Mouse (Mus musculus) bone marrow, adult 2 months (tissue): Measurements from ENCODE around the gene Ephb1.

Experiments used
- CTCF ChIP-seq: fragments of 200-500 bp; IDR thresholded peaks from 2 replicates; pipeline ENCODE4 v1.5.1; 2011; ENCODE audit warnings: low read length, control low read depth; ENCODE audit not compliant: control insufficient read depth, insufficient read depth
- POLR2A ChIP-seq: fragments of 200-500 bp; IDR thresholded peaks from 2 replicates; pipeline ENCODE4 v1.6.1; 2011; ENCODE audit warnings: low read depth, mild to moderate bottlenecking, control low read depth, low read length, borderline replicate concordance; ENCODE audit not compliant: control insufficient read depth

GRCm38 (mm10) chr9:102122880-102123453 lies 231.5 kb downstream of the Ephb1 start:
- TF ChIP-seq CTCF (no peak), POLR2A (no peak)
